Mouse (Mus musculus) frontal cortex, adult 2 months (tissue): ENCODE measurements around the gene Endod1. TPM values are rescaled to one million over a fixed set of nuclear protein-coding genes. Genes with fewer than 3 reads are reported as not detected.

Source experiments
- DNase-seq, 2 experiments: peaks; one replicate each; pipeline ENCODE4 v3.0.0; 2022; ENCODE audit warnings: low spot score in 1 of 2; ENCODE audit errors: extremely low spot score in 1 of 2
- polyA plus RNA-seq: library from polyadenylated mRNA; depleted of rRNA; stranded (reverse); fragments of >200 nt; gene quantifications from 2 replicates; pipeline ENCODE4 v1.2.3, GENCODE M21; 2012; rRNA removed

The Endod1 gene
- polyA plus RNA-seq = 36.8 and 39.5 TPM in 2 replicates

GRCm38 (mm10) chr9:14381353-14382055 lies at the start of gene Endod1:
TSS of gene Endod1 (minus strand) at chr9:14381507.
- DNase-seq = no peak

GRCm38 (mm10) chr9:14409153-14409552 lies 27.8 kb upstream of the Endod1 start:
- no peak for DNase-seq

GRCm38 (mm10) chr9:14408044-14408443 lies 26.7 kb upstream of the Endod1 start:
- DNase-seq = no peak

GRCm38 (mm10) chr9:14406056-14406455 lies 24.7 kb upstream of the Endod1 start:
- no peak for DNase-seq

GRCm38 (mm10) chr9:14402099-14402498 lies 20.8 kb upstream of the Endod1 start:
- no peak for DNase-seq

- no peak for DNase-seq
Measured at GRCm38 (mm10) chr9:14400392-14400791, 19.1 kb upstream of the Endod1 start.

GRCm38 (mm10) chr9:14398946-14399345 lies 17.6 kb upstream of the Endod1 start:
- no peak for DNase-seq

GRCm38 (mm10) chr9:14398084-14398483 lies 16.8 kb upstream of the Endod1 start:
- DNase-seq = no peak

GRCm38 (mm10) chr9:14397449-14397819 lies 16.1 kb upstream of the Endod1 start:
- no peak for DNase-seq

- DNase-seq = no peak
Measured at GRCm38 (mm10) chr9:14396819-14397448, 15.6 kb upstream of the Endod1 start.

GRCm38 (mm10) chr9:14396096-14396495 lies 14.8 kb upstream of the Endod1 start:
- DNase-seq = no peak

- peak in 1 of 2 experiments; percentile 44 for DNase-seq
Measured at GRCm38 (mm10) chr9:14394956-14395561, 13.8 kb upstream of the Endod1 start.

- DNase-seq = no peak
Measured at GRCm38 (mm10) chr9:14391841-14392318, 10.6 kb upstream of the Endod1 start.

- DNase-seq = no peak
Measured at GRCm38 (mm10) chr9:14391286-14391685, 10.0 kb upstream of the Endod1 start.

GRCm38 (mm10) chr9:14390278-14390677 lies 9.0 kb upstream of the Endod1 start:
- DNase-seq = no peak

GRCm38 (mm10) chr9:14389050-14389621 lies 7.8 kb upstream of the Endod1 start:
- DNase-seq = no peak

GRCm38 (mm10) chr9:14388001-14388400 lies 6.7 kb upstream of the Endod1 start:
- no peak for DNase-seq

GRCm38 (mm10) chr9:14386831-14387230 lies 5.5 kb upstream of the Endod1 start:
- no peak for DNase-seq

GRCm38 (mm10) chr9:14385665-14386064 lies 4.4 kb upstream of the Endod1 start:
- no peak for DNase-seq

GRCm38 (mm10) chr9:14383186-14383920 lies 2.0 kb upstream of the Endod1 start:
- DNase-seq = no peak
